Mouse (Mus musculus) liver, embryonic 15.5 days (tissue): ENCODE data around the gene Pygl. TPM values are rescaled to one million over a fixed set of nuclear protein-coding genes. Genes with fewer than 3 reads are reported as not detected.
"Not testable (repeated sequence)": the region's sequence is repeated elsewhere in the genome, so short reads cannot be mapped to it uniquely, and the experiment has no call there.

Experiments used
- ATAC-seq: fragments of 200-750 bp; cut with Nextera tagmentation; 2 replicates; pipeline ENCODE4 v1.8.0; 2017; ENCODE audit warnings: moderate number of reproducible peaks, mild to moderate bottlenecking, moderate library complexity; ENCODE audit not compliant: insufficient read depth
- H3K27ac ChIP-seq: fragments of 300-500 bp; sonication (generic); replicated peaks from 2 replicates; pipeline ENCODE4 v1.5.1; 2015; ENCODE audit warnings: mild to moderate bottlenecking, inconsistent platforms
- H3K27me3 ChIP-seq: fragments of 300-500 bp; sonication (generic); 2 replicates; pipeline ENCODE4 v1.6.1; 2015; ENCODE audit warnings: mild to moderate bottlenecking, inconsistent platforms
- H3K36me3 ChIP-seq: fragments of 300-500 bp; sonication (generic); replicated peaks from 2 replicates; pipeline ENCODE4 v1.6.1; 2015; ENCODE audit warnings: moderate library complexity, mild to moderate bottlenecking, inconsistent platforms
- H3K4me1 ChIP-seq: fragments of 300-500 bp; sonication (generic); replicated peaks from 2 replicates; pipeline ENCODE4 v1.6.1; 2015; ENCODE audit warnings: inconsistent platforms
- H3K4me2 ChIP-seq: fragments of 300-500 bp; sonication (generic); 2 replicates; pipeline ENCODE4 v1.6.1; 2015; ENCODE audit warnings: moderate library complexity, mild to moderate bottlenecking, inconsistent platforms
- H3K4me3 ChIP-seq: fragments of 300-500 bp; sonication (generic); replicated peaks from 2 replicates; pipeline ENCODE4 v1.5.1; 2015; ENCODE audit warnings: mild to moderate bottlenecking, inconsistent platforms
- H3K9ac ChIP-seq: fragments of 300-500 bp; sonication (generic); 2 replicates; pipeline ENCODE4 v1.6.1; 2015; ENCODE audit warnings: moderate library complexity, mild to moderate bottlenecking, inconsistent platforms
- H3K9me3 ChIP-seq: fragments of 300-500 bp; sonication (generic); replicated peaks from 2 replicates; pipeline ENCODE4 v1.6.1; 2016; ENCODE audit warnings: inconsistent platforms
- WGBS: fragments of 180-500 bp; shearing (Covaris S2); methylation state at CpG from one replicate; pipeline ENCODE4 v1.1.7; 2015; ENCODE audit warnings: mixed read lengths; ENCODE audit not compliant: insufficient replicate concordance; 5-methylcytosine and 5-hydroxymethylcytosine counted together
- polyA plus RNA-seq: library from polyadenylated mRNA; unstranded; fragments of >200 nt; fragmentation: Nextera tagmentation; extraction: Ambion mirVana; gene quantifications from 2 replicates; pipeline ENCODE4 v1.2.1, GENCODE M21; 2015

Pygl gene
- polyA plus RNA-seq, 1 experiment from 2014 or later, result 85.0 TPM

GRCm38 (mm10) chr12:70201926-70202529, 29.3 kb downstream of the Pygl start:
- ATAC-seq, result no peak; the same call in 1 of the 2 replicates
- Histone ChIP-seq H3K4me2 (no peak overlapping the region), H3K9me3 (no peaks in the 10 kb centered on the region), H3K36me3 (peaks cover 58% of the 10 kb centered on the region), H3K4me1 (no peaks in the 10 kb centered on the region), H3K27me3 (no peaks in the 10 kb centered on the region), H3K9ac (no peak overlapping the region), H3K27ac (no peak overlapping the region), H3K4me3 (no peak overlapping the region)
- WGBS, result 39% methylated on average over 5 of the region's 5 CpGs

GRCm38 (mm10) chr12:70196341-70196740, 34.9 kb downstream of the Pygl start:
- no peak for ATAC-seq
- 69% methylated on average over 5 of the region's 5 CpGs for WGBS
- Histone ChIP-seq H3K4me1 (no peaks in the 10 kb centered on the region), H3K4me3 (no peak overlapping the region), H3K9me3 (no peaks in the 10 kb centered on the region), H3K27ac (no peak overlapping the region), H3K9ac (no peak overlapping the region), H3K4me2 (no peak overlapping the region), H3K27me3 (no peaks in the 10 kb centered on the region), H3K36me3 (peaks cover 60% of the 10 kb centered on the region)

- H3K9ac ChIP-seq, result no peak overlapping the region
- H3K36me3 ChIP-seq, result peaks cover 63% of the 10 kb centered on the region
- no peaks in the 10 kb centered on the region for H3K9me3 ChIP-seq
- H3K27ac ChIP-seq, result no peak overlapping the region
- no peaks in the 10 kb centered on the region for H3K27me3 ChIP-seq
- WGBS, result 85% methylated on average over 6 of the region's 6 CpGs
- no peak overlapping the region for H3K4me3 ChIP-seq
- H3K4me1 ChIP-seq, result no peaks in the 10 kb centered on the region
- no peak for ATAC-seq
- H3K4me2 ChIP-seq, result no peak overlapping the region
Measured at GRCm38 (mm10) chr12:70195426-70195825, 35.9 kb downstream of the Pygl start.

- Histone ChIP-seq H3K27ac (no peak overlapping the region), H3K4me1 (no peaks in the 10 kb centered on the region), H3K4me2 (no peak overlapping the region), H3K9ac (no peak overlapping the region), H3K27me3 (no peaks in the 10 kb centered on the region), H3K36me3 (peaks cover 53% of the 10 kb centered on the region), H3K4me3 (no peak overlapping the region), H3K9me3 (no peaks in the 10 kb centered on the region)
- ATAC-seq, result no peak
- WGBS, result 42% methylated on average over 19 of the region's 19 CpGs
Measured at GRCm38 (mm10) chr12:70192267-70192727, 39.0 kb downstream of the Pygl start.

- no peak overlapping the region for H3K4me3 ChIP-seq
- H3K9ac ChIP-seq, result no peak overlapping the region
- H3K9me3 ChIP-seq, result peaks cover 6% of the 10 kb centered on the region; the same call in 1 of the 2 replicates
- 77% methylated on average over 22 of the region's 22 CpGs for WGBS
- no peak for ATAC-seq
- H3K36me3 ChIP-seq, result peaks cover 8% of the 10 kb centered on the region; the same call in 1 of the 2 replicates
- H3K27me3 ChIP-seq, result no peaks in the 10 kb centered on the region
- no peak overlapping the region for H3K27ac ChIP-seq
- H3K4me1 ChIP-seq, result no peaks in the 10 kb centered on the region
- H3K4me2 ChIP-seq, result no peak overlapping the region
Measured at GRCm38 (mm10) chr12:70184173-70184783, 47.0 kb downstream of the Pygl start.

GRCm38 (mm10) chr12:70183507-70183906, 47.8 kb downstream of the Pygl start:
- ATAC-seq, H3K4me3 ChIP-seq, H3K36me3 ChIP-seq, H3K27ac ChIP-seq, H3K27me3 ChIP-seq, H3K4me1 ChIP-seq, H3K9me3 ChIP-seq, H3K4me2 ChIP-seq, H3K9ac ChIP-seq: not testable (repeated sequence)
- WGBS, result 75% methylated on average over 8 of the region's 8 CpGs

- H3K27me3 ChIP-seq, result no peaks in the 10 kb centered on the region
- H3K4me3 ChIP-seq, result no peak overlapping the region
- no peaks in the 10 kb centered on the region for H3K9me3 ChIP-seq
- no peak overlapping the region for H3K9ac ChIP-seq
- H3K4me1 ChIP-seq, result no peaks in the 10 kb centered on the region
- WGBS, result 42% methylated on average over 1 of the region's 1 CpGs
- ATAC-seq, result no peak
- H3K4me2 ChIP-seq, result no peak overlapping the region
- no peak overlapping the region for H3K27ac ChIP-seq
- H3K36me3 ChIP-seq, result no peaks in the 10 kb centered on the region
Measured at GRCm38 (mm10) chr12:70169969-70170368, 61.3 kb downstream of the Pygl start.

- no peak overlapping the region for H3K9ac ChIP-seq
- H3K4me2 ChIP-seq, result no peak overlapping the region
- no peak for ATAC-seq
- WGBS, result 68% methylated on average over 4 of the region's 4 CpGs
- no peaks in the 10 kb centered on the region for H3K4me1 ChIP-seq
- no peak overlapping the region for H3K27ac ChIP-seq
- H3K9me3 ChIP-seq, result no peaks in the 10 kb centered on the region
- H3K27me3 ChIP-seq, result no peaks in the 10 kb centered on the region
- no peak overlapping the region for H3K4me3 ChIP-seq
- H3K36me3 ChIP-seq, result no peaks in the 10 kb centered on the region
Measured at GRCm38 (mm10) chr12:70167950-70168349, 63.3 kb downstream of the Pygl start.

GRCm38 (mm10) chr12:70164741-70165140, 66.5 kb downstream of the Pygl start:
- Histone ChIP-seq H3K4me2 (no peak overlapping the region), H3K9me3 (no peaks in the 10 kb centered on the region), H3K4me1 (no peaks in the 10 kb centered on the region), H3K27me3 (no peaks in the 10 kb centered on the region), H3K36me3 (no peaks in the 10 kb centered on the region), H3K4me3 (no peak overlapping the region), H3K27ac (no peak overlapping the region), H3K9ac (no peak overlapping the region)
- 52% methylated on average over 3 of the region's 3 CpGs for WGBS
- ATAC-seq, result no peak

- Histone ChIP-seq H3K9ac (no peak overlapping the region), H3K36me3 (no peaks in the 10 kb centered on the region), H3K27me3 (no peaks in the 10 kb centered on the region), H3K4me2 (no peak overlapping the region), H3K4me3 (no peak overlapping the region), H3K9me3 (no peaks in the 10 kb centered on the region), H3K4me1 (no peaks in the 10 kb centered on the region), H3K27ac (no peak overlapping the region)
- WGBS, result 66% methylated on average over 5 of the region's 5 CpGs
- ATAC-seq, result no peak
Measured at GRCm38 (mm10) chr12:70161057-70161456, 70.2 kb downstream of the Pygl start.

GRCm38 (mm10) chr12:70157292-70158066, 73.8 kb downstream of the Pygl start:
- no peak for ATAC-seq
- Histone ChIP-seq H3K4me3 (no peak overlapping the region), H3K9me3 (no peaks in the 10 kb centered on the region), H3K36me3 (no peaks in the 10 kb centered on the region), H3K27ac (no peak overlapping the region), H3K27me3 (no peaks in the 10 kb centered on the region), H3K9ac (no peak overlapping the region), H3K4me2 (no peak overlapping the region), H3K4me1 (no peaks in the 10 kb centered on the region)
- 45% methylated on average over 5 of the region's 5 CpGs for WGBS
